Comparison of ENCODE assay signal across 28 mouse cellular contexts in the genomic region with DNA sequence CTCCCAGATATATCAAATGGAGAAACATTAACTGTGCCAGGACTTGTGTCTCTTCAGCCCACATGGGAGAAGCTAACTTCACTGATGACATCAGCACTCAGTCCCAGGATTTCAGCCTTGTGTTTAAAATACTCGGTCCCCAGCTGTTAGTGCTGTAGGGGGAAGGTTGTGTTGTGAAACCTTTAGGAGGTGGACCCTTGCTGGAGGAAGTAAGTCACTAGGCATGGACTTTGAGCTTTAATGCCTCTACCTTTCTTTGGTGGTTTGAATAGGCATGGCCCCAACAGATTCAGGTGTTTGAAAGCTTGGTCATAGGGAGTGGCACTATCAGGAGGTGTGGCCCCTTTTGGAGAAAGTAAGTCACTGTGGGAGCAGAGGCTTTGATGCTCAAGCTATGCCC. TPM values are rescaled to one million over a fixed set of nuclear protein-coding genes. Genes with fewer than 3 reads are reported as not detected.
DNase-seq lines count a peak whose midpoint lies in the region; ATAC-seq and TF ChIP-seq lines count a peak whose summit lies in the region.
"Had no signal": no experiment of that assay in that cellular context is flagged by ENCODE, and none has a peak within 500 bp of the region (broad histone marks: within the 10 kb centered on the region; RNA-seq: fewer than 3 reads in every experiment).

No protein-coding gene starts in this region.

- peaks cover 16% of the 10 kb centered on the region for H3K4me1 ChIP-seq in intestine, embryonic 16.5 days (ENCODE audit: control insufficient read depth, insufficient read depth, low read length)
- H3K4me1 ChIP-seq in stomach, postnatal 0 days (replicated peaks; ENCODE audit: control insufficient read depth, insufficient read depth): peaks cover 4% of the 10 kb centered on the region; the same call in 1 of the 2 replicates

- ATAC-seq in granulocyte monocyte progenitor cell, adult 5-6 weeks (replicated peaks; ENCODE audit: poor library complexity, severe bottlenecking): peak; percentile 57
- peak; percentile 72 for ATAC-seq in intestine, embryonic 16.5 days
- ATAC-seq in megakaryocyte progenitor cell, adult 5-6 weeks (replicated peaks; ENCODE audit: poor library complexity): peak; percentile 45
- peak; percentile 83 for ATAC-seq in stomach, postnatal 0 days (ENCODE audit: low FRiP score, low TSS enrichment)
- ATAC-seq: forebrain, embryonic 13.5 days; forebrain, embryonic 16.5 days; hindbrain, postnatal 0 days; Patski had no signal

- DNase-seq in stomach, postnatal 0 days (ENCODE audit: low spot score): peak; percentile 39
- DNase-seq in urinary bladder, adult 18-20 months (ENCODE audit: low spot score in 2 of 2): no peak
- DNase-seq in urinary bladder, postnatal 10 days (ENCODE audit: low spot score): no peak
- DNase-seq in left cerebral cortex, adult 8-10 months (ENCODE audit: low spot score in 2 of 2): no peak
- DNase-seq: adrenal gland, postnatal 10 days; adrenal gland, postnatal 36 days; B cell, adult 2 months; cerebellum, adult 18-20 months; cerebellum, adult 9-10 months; cerebellum, postnatal 36 days; gastrocnemius, postnatal 10 days; heart, adult 2 months; heart, postnatal 14 days; heart, postnatal 4 days had no signal

- H3K36me3 ChIP-seq in intestine, embryonic 16.5 days (ENCODE audit: control insufficient read depth, insufficient read depth, low read length): no peaks in the 10 kb centered on the region
- H3K36me3 ChIP-seq in stomach, postnatal 0 days (ENCODE audit: control insufficient read depth, insufficient read depth, low read length): no peaks in the 10 kb centered on the region
- H3K36me3 ChIP-seq: forebrain, embryonic 10.5 days; G1E; heart, embryonic 10.5 days; heart, embryonic 13.5 days had no signal

- TF ChIP-seq CTCF in stomach, postnatal 0 days (IDR thresholded peaks at IDR 0.05; ENCODE audit: low read depth): no peak

- 53% methylated on average over 1 of the region's 1 CpGs for WGBS in intestine, embryonic 16.5 days
- WGBS in stomach, postnatal 0 days: 57% methylated on average over 1 of the region's 1 CpGs

- no peaks in the 10 kb centered on the region for H3K27me3 ChIP-seq in intestine, embryonic 16.5 days (replicated peaks; ENCODE audit: control insufficient read depth, insufficient read depth, low read length)
- H3K27me3 ChIP-seq in stomach, postnatal 0 days (ENCODE audit: control insufficient read depth, insufficient read depth, low read length): no peaks in the 10 kb centered on the region
- H3K27me3 ChIP-seq: CH12.LX; forebrain, embryonic 13.5 days; heart, embryonic 13.5 days; Patski had no signal

- H3K9ac ChIP-seq in intestine, embryonic 16.5 days (ENCODE audit: low read depth, low read length): no peak overlapping the region
- H3K9ac ChIP-seq in stomach, postnatal 0 days (ENCODE audit: low read length): no peak overlapping the region
- H3K9ac ChIP-seq: forebrain, embryonic 13.5 days; heart, embryonic 13.5 days; hindbrain, embryonic 14.5 days had no signal

- no peak for TF ChIP-seq EP300 in stomach, postnatal 0 days (optimal IDR thresholded peaks at IDR 0.05)

- H3K27ac ChIP-seq in intestine, embryonic 16.5 days (ENCODE audit: low read length): peak overlapping the region; percentile 16; the same call in 1 of the 2 replicates
- H3K27ac ChIP-seq in stomach, postnatal 0 days (replicated peaks): no peak overlapping the region
- H3K27ac ChIP-seq: forebrain, embryonic 10.5 days; forebrain, embryonic 13.5 days; heart, adult 2 months; heart, embryonic 10.5 days; heart, embryonic 13.5 days; hindbrain, embryonic 14.5 days; hindbrain, postnatal 0 days had no signal

- H3K4me2 ChIP-seq in intestine, embryonic 16.5 days (ENCODE audit: low read depth, low read length): no peak overlapping the region
- no peak overlapping the region for H3K4me2 ChIP-seq in stomach, postnatal 0 days (replicated peaks; ENCODE audit: low read depth)
- H3K4me2 ChIP-seq: forebrain, embryonic 13.5 days; heart, embryonic 13.5 days; hindbrain, embryonic 14.5 days had no signal

- H3K4me3 ChIP-seq in intestine, embryonic 16.5 days (ENCODE audit: low read length): no peak overlapping the region
- no peak overlapping the region for H3K4me3 ChIP-seq in stomach, postnatal 0 days (ENCODE audit: low read depth, low read length)
- H3K4me3 ChIP-seq: forebrain, embryonic 10.5 days; forebrain, embryonic 13.5 days; heart, adult 2 months; heart, embryonic 10.5 days; heart, embryonic 13.5 days had no signal

- no peaks in the 10 kb centered on the region for H3K9me3 ChIP-seq in intestine, embryonic 16.5 days (ENCODE audit: control insufficient read depth, low read length)
- H3K9me3 ChIP-seq in stomach, postnatal 0 days (ENCODE audit: control insufficient read depth, low read length): no peaks in the 10 kb centered on the region
- H3K9me3 ChIP-seq: forebrain, embryonic 10.5 days; forebrain, embryonic 13.5 days; heart, embryonic 10.5 days; heart, embryonic 13.5 days had no signal

RNA-seq across cellular contexts. Expression of a gene that starts 50.1 kb away (rescaled TPM):
- 0.13 and 1.2 TPM in 2 replicates for total RNA-seq in granulocyte monocyte progenitor cell, adult 5-6 weeks (2014; fragmentation: Nextera tagmentation)
- not detected in 2 replicates for total RNA-seq in granulocyte monocyte progenitor cell, adult 5-6 weeks (2017)
- polyA plus RNA-seq in intestine, embryonic 16.5 days (2015; fragmentation: Nextera tagmentation; extraction: Ambion mirVana): 0.62 and 1.3 TPM in 2 replicates
- total RNA-seq in megakaryocyte progenitor cell, adult 5-6 weeks (2015): 0.35 and 0.46 TPM in 2 replicates
- 1.6 TPM in 1 of 2 replicates, not detected in the other for total RNA-seq in megakaryocyte progenitor cell, adult 5-6 weeks (2017)
- polyA plus RNA-seq in stomach, postnatal 0 days (2015; fragmentation: Nextera tagmentation; extraction: Ambion mirVana): 1.5 and 1.8 TPM in 2 replicates
- total RNA-seq in left cerebral cortex, adult 8-10 months (2022): 10 to 100 TPM; 26.8 to 31.0 (median 29.2) TPM
- total RNA-seq: CH12.LX; gastrocnemius, adult 18-20 months; heart, adult 2 months; heart, postnatal 14 days; heart, postnatal 4 days had no signal
- polyA plus RNA-seq: G1E; heart, adult 2 months had no signal

Comparison
In these comparisons a context has a peak if more than half of its experiments do, and no peak if none do; other contexts are left out.
1. RNA of a gene that starts 50.1 kb away (total RNA-seq): 26.8 to 31.0 TPM in left cerebral cortex, adult 8-10 months; 0.13 to 1.2 TPM in granulocyte monocyte progenitor cell, adult 5-6 weeks and 0.35 to 1.6 TPM in megakaryocyte progenitor cell, adult 5-6 weeks; every median in the first group is over 10 times any median in the second.
2. Peak in every context shown above with its lines, with median percentiles within 50 percentile points of each other: ATAC-seq.